Mouse (Mus musculus) heart, postnatal 14 days (tissue): ENCODE data around the gene F8a. TPM values are rescaled to one million over a fixed set of nuclear protein-coding genes. Genes with fewer than 3 reads are reported as not detected.
"Not testable (repeated sequence)": the region's sequence is repeated elsewhere in the genome, so short reads cannot be mapped to it uniquely, and the experiment has no call there.

Experiments
- DNase-seq, 2 experiments: peaks; one replicate each; pipeline ENCODE4 v3.0.0; 2021 to 2022
- intact Hi-C: fragments of 180-260 bp; cut with DNase I; formaldehyde crosslinking; loops from one replicate; pipeline ENCODE4 v1.15.1; 2025
- long read RNA-seq, 2 experiments: library from polyadenylated mRNA; stranded (forward); transcript quantifications; one replicate each; pipeline ENCODE4 v2.0.0; 2021
- total RNA-seq, 2 experiments: library from RNA; stranded (reverse); gene quantifications; 2 replicates each; pipeline ENCODE4 v1.2.3; 2021

F8a gene
- 1 to 10 TPM; 6.3 to 6.4 TPM for total RNA-seq
- long read RNA-seq, experiment 1, transcript F8a-201 (1 exons, 2,505 nt): major isoform, 34 of 34 reads
- long read RNA-seq, experiment 1, partial matches to known transcripts: 0 of 34 reads
- long read RNA-seq, experiment 1, other reads (novel, unspliced or antisense): 0 of 34 reads
- long read RNA-seq, experiment 2, transcript F8a-201 (1 exons, 2,505 nt): major isoform, 28 of 28 reads
- long read RNA-seq, experiment 2, partial matches to known transcripts: 0 of 28 reads
- long read RNA-seq, experiment 2, other reads (novel, unspliced or antisense): 0 of 28 reads

DNA sequence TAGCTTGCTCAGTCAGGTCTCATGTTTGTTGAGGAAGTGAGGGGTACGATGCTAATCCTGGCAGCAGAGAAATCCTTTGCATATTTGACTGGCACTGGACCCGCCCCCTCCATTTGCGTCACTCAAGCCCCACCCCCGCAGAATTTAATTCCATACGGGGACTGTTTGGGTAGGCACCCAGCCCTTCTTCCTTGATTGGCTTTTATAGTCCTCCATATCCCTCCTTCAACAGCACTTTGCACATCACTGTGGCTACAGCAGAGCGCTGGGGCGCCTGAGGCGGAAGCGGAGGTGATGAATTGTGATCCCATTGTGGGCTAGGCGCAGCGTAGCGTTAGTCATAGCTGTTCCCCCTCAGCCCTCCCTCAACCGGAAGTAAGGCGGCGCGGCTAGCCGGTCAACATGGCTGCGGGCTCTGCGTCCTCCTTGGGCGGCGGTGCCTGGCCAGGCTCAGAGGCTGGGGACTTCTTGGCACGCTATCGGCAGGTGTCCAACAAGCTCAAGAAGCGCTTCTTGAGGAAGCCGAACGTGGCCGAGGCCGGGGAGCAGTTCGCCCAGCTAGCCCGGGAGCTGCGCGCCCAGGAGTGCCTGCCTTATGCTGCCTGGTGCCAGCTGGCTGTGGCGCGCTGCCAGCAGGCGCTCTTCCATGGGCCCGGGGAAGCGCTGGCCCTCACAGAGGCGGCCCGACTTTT is at the start of gene F8a:
Gene F8a, plus strand, starts transcription at position 378 of the 692 bp plus-strand sequence.
- intact Hi-C loops: loop anchor here (10.0 kb wide), 1 partner anchor 117 kb away; the partner anchor contains the start of gene Zfp275
- DNase-seq: peak; percentile 75 to 78

DNA sequence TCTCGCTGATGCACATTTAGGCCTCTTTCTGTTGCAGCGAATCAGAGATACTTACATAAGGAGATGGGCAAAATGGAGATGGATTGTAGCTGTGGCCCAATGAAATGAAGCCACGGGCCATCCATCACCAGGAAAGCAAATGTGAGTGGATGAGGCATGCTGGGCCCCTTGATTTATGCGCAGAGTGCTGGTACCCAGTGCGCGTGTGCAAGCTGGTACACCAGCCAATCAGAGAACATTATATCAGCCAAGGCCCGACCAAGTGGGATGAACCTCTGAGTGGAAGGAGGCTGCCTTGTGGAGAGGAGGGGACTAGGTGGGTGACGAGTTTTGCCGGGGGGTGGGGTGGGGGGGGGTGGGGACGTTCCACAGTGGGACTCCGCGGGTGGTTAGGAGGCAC is 36.2 kb upstream of the F8a start, which contains the start of gene Xlr3b:
Gene Xlr3b, plus strand, starts transcription at position 274 of the 400 bp plus-strand sequence.
- DNase-seq: peak in 1 of 2 experiments; percentile 2
- intact Hi-C loops: not testable (repeated sequence)

GRCm38 (mm10) chrX:73213819-73214564 is 14.1 kb upstream of the F8a start, which contains the start of gene Xlr4b:
Gene Xlr4b (plus strand): TSS chrX:73214333.
- intact Hi-C loops, DNase-seq: not testable (repeated sequence)

DNA sequence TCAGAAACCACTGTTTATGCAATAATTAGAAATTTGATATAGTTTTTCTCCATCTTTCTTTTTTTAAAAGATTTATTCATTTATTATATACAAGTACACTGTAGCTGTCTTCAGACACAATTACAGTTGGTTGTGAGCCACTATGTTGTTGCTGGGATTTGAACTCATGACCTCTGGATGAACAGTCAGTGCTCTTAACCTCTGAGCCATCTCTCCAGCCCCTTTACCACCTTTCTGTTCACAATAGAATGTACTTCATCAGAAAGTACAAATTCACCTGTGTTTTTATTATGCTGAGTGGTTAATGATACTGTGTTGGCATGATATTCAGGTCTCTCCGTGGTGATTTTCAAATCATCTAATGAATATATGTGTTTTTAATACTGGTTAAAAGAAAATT is 2.7 kb upstream of the F8a start:
- no peak for DNase-seq
- intact Hi-C loops: loop anchor here (10.0 kb wide), 1 partner anchor 119 kb away; the partner anchor contains the start of gene Zfp275

- intact Hi-C loops: loop anchor here (10.0 kb wide), 1 partner anchor 116 kb away; the partner anchor contains the start of gene Zfp275
- peak; percentile 44 to 58 for DNase-seq
Observed at GRCm38 (mm10) chrX:73228606-73229214, 619 bp downstream of the F8a start.

DNA sequence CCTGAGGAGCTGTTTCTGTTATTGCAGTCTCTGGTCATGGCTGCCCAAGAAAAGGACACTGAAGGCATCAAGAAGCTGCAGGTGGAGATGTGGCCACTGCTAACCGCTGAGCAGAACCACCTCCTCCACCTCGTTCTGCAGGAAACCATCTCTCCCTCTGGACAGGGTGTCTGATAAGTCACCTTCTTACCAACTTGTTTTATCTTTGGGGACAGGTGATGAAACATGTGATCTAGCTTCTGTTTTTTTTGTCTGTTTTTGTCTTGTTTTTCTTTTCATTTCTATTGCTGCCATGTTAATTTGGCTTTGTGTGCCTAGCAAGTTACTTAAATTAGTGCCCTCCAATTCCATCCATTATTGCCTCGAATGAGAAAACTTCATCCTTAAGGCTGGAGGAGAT is 1.2 kb downstream of the F8a start:
- intact Hi-C loops: loop anchor here (10.0 kb wide), 1 partner anchor 116 kb away; the partner anchor contains the start of gene Zfp275
- DNase-seq: no peak

- DNase-seq, intact Hi-C loops: not testable (repeated sequence)
Observed at GRCm38 (mm10) chrX:73242821-73243325, 14.8 kb downstream of the F8a start, which contains the start of gene Xlr4c. Gene Xlr4c (minus strand): TSS chrX:73243130.

DNA sequence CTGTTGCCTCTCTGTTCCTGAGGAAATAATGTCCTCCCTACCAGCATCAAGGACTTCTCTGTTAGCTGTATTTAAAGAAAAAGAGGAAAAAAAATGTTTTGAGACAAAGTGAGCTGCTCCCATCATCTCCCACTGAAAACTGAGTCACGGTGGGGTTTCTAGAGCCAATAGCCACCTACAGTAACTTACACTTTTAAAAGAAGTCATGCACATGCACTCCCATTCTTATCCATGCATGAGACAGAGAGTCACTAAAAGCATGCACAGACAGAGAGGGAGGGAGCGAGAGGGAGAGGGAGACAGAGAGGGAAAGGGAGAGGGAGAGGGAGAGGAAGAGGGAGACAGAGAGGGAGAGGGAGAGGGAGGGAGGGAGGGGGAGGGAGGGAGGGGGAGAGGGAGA is 34.3 kb downstream of the F8a start:
- intact Hi-C loops, DNase-seq: not testable (repeated sequence)

DNA sequence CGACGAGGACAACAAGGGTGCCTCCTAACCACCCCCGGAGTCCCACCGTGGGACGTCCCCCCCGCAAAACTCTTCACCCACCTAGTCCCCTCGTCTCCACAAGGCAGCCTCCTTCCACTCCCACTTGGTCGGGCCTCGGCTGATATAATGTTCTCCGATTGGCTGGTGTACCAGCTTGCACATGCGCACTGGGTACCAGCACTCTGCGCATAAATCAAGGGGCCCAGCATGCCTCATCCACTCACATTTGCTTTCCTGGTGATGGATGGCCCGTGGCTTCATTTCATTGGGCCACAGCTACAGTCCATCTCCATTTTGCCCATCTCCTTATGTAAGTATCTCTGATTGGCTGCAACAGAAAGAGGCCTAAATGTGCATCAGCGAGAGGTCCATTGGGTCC is 37.2 kb downstream of the F8a start, which contains the start of gene Xlr3c:
Gene Xlr3c, minus strand, starts transcription at position 121 of the 400 bp plus-strand sequence.
- intact Hi-C loops, DNase-seq: not testable (repeated sequence)

Other genes with a start within 250 kb of the F8a start
- gene Zfp185, start 241.0 kb upstream of the F8a start, total RNA-seq: 1 to 10 TPM; 1.8 to 2.1 TPM
- under 1 TPM in 1 of 2 experiments, not detected in 1; 0.24 TPM for gene Pnma5, start 191.2 kb upstream of the F8a start, total RNA-seq
- not detected for gene Pnma3, start 163.5 kb upstream of the F8a start, total RNA-seq
- gene Xlr4a, start 145.8 kb upstream of the F8a start, total RNA-seq: 1 to 10 TPM in 1 of 2 experiments, not detected in 1; 2.7 TPM
- 1 to 10 TPM in 1 of 2 experiments, not detected in 1; 1.1 TPM for gene Xlr3a, start 131.2 kb upstream of the F8a start, total RNA-seq
- not detected for gene Gm14685, start 111.2 kb upstream of the F8a start, total RNA-seq
- not detected for gene Xlr5b, start 79.5 kb upstream of the F8a start, total RNA-seq
- gene DXBay18, start 78.8 kb upstream of the F8a start, total RNA-seq: not detected
- gene Spin2d, start 51.3 kb upstream of the F8a start, total RNA-seq: not detected
- gene Xlr3b, start 36.1 kb upstream of the F8a start, total RNA-seq: 1 to 10 TPM in 1 of 2 experiments, under 1 TPM in 1; 0.19 to 3.5 TPM
- 1 to 10 TPM in 1 of 2 experiments, under 1 TPM in 1; 0.36 to 1.4 TPM for gene Xlr4b, start 14.0 kb upstream of the F8a start, total RNA-seq
- 1 to 10 TPM in 1 of 2 experiments, not detected in 1; 1.2 TPM for gene Xlr4c, start 14.8 kb downstream of the F8a start, total RNA-seq
- gene Xlr3c, start 37.1 kb downstream of the F8a start, total RNA-seq: not detected
- not detected for gene Xlr5a, start 64.7 kb downstream of the F8a start, total RNA-seq
- gene Xlr5c, start 64.7 kb downstream of the F8a start, total RNA-seq: not detected
- gene Gm45015, start 108.5 kb downstream of the F8a start, total RNA-seq: not detected
- gene Zfp275, start 114.3 kb downstream of the F8a start, total RNA-seq: 1 to 10 TPM; 4.8 to 5.7 TPM
- not detected for gene Gm18336, start 170.4 kb downstream of the F8a start, total RNA-seq
- gene Zfp92, start 182.8 kb downstream of the F8a start, total RNA-seq: not detected
- not detected for gene Trex2, start 207.1 kb downstream of the F8a start, total RNA-seq
- 1 to 10 TPM; 8.3 to 8.8 TPM for gene Haus7, start 230.8 kb downstream of the F8a start, total RNA-seq